Mouse (Mus musculus): ENCODE measurements around the gene Magi1.

- TF ChIP-seq POLR2A (IDR thresholded peaks at IDR 0.05; ENCODE audit: low read depth, low read length) (no peak), CTCF (IDR thresholded peaks at IDR 0.05; ENCODE audit: borderline replicate concordance, insufficient read depth, low read length) (no peak)
These were observed 82.8 kb downstream of the Magi1 start for GRCm38 (mm10) chr6:94200910-94201309.
